Mouse (Mus musculus) heart, postnatal 36 days (tissue): ENCODE results near the gene Prl7b1. TPM values are rescaled to one million over a fixed set of nuclear protein-coding genes. Genes with fewer than 3 reads are reported as not detected.

ENCODE experiments used
- DNase-seq, 2 experiments: peaks; one replicate each; pipeline ENCODE4 v3.0.0; 2021 to 2022
- intact Hi-C: fragments of 180-260 bp; cut with DNase I; formaldehyde crosslinking; loops from one replicate; pipeline ENCODE4 v1.15.1; 2025
- total RNA-seq, 2 experiments: library from RNA; stranded (reverse); gene quantifications; 2 replicates each; pipeline ENCODE4 v1.2.3; 2021

Prl7b1 gene
- not detected for total RNA-seq

DNA sequence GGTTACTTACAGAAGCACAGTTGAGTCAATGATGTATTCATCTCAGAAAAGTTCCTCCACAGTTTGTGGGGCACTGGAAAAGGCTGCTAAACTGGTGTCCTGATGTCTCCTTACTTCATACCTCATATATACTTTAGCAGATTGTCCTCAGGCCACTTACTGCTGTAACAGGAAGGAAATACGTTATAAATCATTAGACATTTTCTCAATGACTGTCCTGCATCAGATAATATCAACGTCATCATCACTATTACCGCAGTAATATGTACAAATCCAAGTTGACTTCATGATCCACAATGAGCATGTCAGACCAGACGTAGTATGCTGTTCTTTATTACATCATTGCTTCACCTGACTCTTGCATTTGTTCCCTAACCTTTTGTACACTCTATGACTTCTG, at the start of gene Prl7b1:
Prl7b1 (minus strand) TSS at position 101 of the 400 bp plus-strand sequence.
- no peak for DNase-seq
- intact Hi-C loops: no loop called here

DNA sequence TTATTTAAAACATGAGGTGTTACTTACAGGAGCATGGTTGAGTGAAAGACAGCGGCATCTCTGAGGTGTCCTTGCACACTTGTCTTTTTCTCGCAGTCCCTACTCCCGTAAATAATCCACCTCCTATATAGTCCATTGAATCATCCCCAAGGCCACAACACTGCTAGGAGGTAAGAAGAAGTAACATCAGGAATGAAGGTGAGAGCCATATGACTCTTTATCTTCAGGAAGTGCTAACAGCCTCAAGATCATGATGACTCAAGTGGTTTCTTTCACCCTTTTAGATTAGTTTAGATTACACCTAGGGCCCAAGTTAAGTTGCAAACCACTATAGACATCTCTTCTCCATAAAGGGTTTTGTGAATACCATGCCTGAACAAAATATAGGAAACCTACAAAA, 32.0 kb upstream of the Prl7b1 start, which contains the start of gene Prl7a1:
Prl7a1 (minus strand) TSS at position 101 of the 400 bp plus-strand sequence.
- intact Hi-C loops: no loop called here
- no peak for DNase-seq

DNA sequence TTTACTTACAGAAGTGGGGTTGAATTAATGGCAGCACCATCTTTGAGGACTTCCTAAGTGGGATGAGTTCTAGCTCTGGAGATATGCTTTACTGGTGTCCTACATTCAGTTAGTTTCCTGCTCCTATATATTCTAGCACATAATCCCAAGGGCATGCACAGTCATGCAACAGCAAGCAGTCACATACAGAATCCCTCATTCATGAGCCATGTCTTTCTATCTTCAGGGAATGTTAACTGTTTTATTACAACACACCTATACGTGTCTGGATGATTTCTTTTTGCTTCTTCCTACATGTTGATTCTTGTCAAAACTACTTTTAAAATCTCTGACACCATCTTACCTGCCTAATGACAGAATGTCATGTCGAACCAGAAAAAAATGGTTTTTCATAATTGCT, 28.3 kb downstream of the Prl7b1 start, which contains the start of gene Prl8a1:
Prl8a1 (minus strand) TSS at position 101 of the 400 bp plus-strand sequence.
- no peak for DNase-seq
- intact Hi-C loops: no loop called here

DNA sequence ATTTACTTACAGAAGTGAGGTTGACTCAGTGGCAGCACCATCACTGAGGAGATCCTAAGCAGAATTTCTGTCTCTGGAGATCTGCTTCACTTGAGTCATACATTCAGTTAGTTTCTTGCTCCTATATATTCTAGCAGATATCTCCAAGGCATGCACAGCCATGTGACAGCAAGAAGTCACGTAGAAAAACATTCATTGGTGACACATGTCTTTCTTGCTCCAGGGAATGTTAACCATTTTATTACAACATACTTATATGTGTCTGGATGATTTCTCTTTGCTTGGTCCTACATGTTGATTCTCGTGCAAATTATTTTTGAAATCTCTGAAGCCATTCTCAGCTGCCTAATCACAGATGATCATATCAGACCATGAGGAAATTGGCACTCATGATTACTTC, 45.9 kb downstream of the Prl7b1 start, which contains the start of gene Prl8a9:
Prl8a9 (minus strand) TSS at position 101 of the 400 bp plus-strand sequence.
- intact Hi-C loops: no loop called here

DNA sequence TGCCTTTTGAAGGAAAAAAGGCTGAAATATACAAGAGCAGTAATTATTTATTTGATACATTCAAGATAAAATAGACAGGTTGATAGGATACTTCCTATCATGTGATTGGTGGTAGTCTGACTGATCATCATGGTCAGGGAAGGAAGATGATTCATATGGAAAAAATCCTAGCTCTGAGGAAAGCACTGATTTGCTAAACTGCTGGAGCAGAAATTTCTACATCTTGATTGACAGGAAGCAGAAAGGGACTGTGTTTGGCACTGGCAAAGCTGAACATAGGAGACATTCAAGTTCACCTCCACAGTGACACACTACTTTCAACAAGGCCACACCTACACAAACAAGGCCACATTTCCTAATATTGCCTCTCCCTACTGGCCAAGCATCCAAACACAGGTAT, 57.0 kb downstream of the Prl7b1 start:
- intact Hi-C loops: no loop called here
- DNase-seq: no peak

More for the DNA sequence above, 45.9 kb downstream of the Prl7b1 start, which contains the start of gene Prl8a9:
- DNase-seq: no peak

Other genes with a start within 250 kb of the Prl7b1 start
- gene Prl2b1, start 219.7 kb downstream of the Prl7b1 start, total RNA-seq: not detected
- gene Prl8a6, start 171.9 kb downstream of the Prl7b1 start, total RNA-seq: not detected
- gene Prl8a8, start 97.4 kb downstream of the Prl7b1 start, total RNA-seq: not detected
- not detected for gene Prl8a9, start 46.0 kb downstream of the Prl7b1 start, total RNA-seq
- gene Prl8a1, start 28.4 kb downstream of the Prl7b1 start, total RNA-seq: not detected
- gene Prl7a1, start 31.9 kb upstream of the Prl7b1 start, total RNA-seq: not detected
- gene Prl7a2, start 57.5 kb upstream of the Prl7b1 start, total RNA-seq: not detected
- gene Prl7d1, start 106.2 kb upstream of the Prl7b1 start, total RNA-seq: not detected
- not detected for gene Prl7c1, start 170.2 kb upstream of the Prl7b1 start, total RNA-seq
- gene Prl2a1, start 191.1 kb upstream of the Prl7b1 start, total RNA-seq: not detected
- not detected for gene Prl2c1, start 238.8 kb upstream of the Prl7b1 start, total RNA-seq